Mouse (Mus musculus): ENCODE data around the gene Idh3g.
"Not testable (repeated sequence)": the region's sequence is repeated elsewhere in the genome, so short reads cannot be mapped to it uniquely, and the experiment has no call there.

The Idh3g gene

DNA sequence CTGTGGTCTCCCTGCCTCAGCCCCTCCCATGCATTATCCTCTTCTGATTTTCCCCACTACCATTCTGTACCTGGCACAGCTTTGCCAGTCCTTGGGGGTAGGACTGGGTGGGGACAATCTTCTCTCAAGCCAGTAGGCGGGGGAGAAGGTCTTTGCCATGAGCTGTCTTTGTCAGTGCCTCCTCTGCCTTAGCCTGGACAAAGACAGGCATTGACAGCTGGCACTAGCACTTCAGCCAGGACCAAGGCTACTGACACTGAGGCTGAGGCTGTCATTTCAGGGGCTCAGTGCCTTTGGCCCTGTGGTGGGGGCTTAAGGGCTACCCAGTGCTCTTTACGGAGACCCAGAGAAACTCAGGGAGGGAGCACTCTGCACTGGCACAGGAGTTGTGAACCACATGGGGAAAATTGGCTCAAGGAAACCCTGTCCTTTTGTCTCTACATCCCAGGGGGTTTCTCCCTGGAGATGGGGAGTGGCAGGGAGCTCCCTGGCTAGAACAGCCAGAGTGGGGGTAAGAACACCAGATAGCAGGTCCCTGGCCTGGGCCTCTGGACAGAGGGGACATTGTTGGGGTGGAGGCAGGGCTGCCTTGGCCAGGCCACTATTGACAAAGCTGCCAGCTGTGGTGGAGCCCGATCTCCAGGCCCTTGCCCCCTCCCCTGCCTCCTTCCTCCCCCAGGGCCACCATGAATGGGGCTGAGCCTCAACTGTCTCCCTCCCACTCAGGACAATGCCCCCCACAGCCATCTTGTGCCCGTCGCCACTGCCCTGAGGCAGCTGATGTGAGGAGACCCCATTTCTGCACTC, 30.2 kb downstream of the Idh3g start, which contains the start of gene Plxnb3:
Gene Plxnb3 (plus strand): TSS at position 757 of the 807 bp plus-strand sequence.
- no peak for DNase-seq (ENCODE audit: low spot score in 2 of 2)

- no peak for DNase-seq (ENCODE audit: low spot score in 2 of 2)
These were observed 37.7 kb downstream of the Idh3g start for GRCm38 (mm10) chrX:73748977-73749376.

GRCm38 (mm10) chrX:73744774-73745481, 41.8 kb downstream of the Idh3g start:
- no peak for DNase-seq (ENCODE audit: low spot score in 2 of 2)

DNA sequence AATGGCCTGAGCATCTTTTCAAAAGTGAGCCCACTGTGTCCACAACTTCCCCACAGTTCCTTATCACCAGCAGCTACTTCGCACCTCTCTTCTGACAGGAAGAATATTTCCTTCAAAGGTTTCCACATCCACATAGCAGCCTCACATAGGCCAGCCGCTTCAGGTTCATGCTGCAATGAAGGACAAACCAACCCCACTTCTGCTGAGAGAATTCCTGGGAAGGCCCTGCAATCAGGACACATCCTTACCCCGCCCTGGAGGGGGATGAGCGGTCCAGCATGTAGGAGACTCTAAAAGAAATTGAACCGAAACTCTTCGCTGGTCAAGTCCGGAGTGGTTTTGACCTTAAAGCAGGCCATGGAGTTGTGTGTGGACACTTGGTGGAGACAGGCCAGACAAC, 46.9 kb downstream of the Idh3g start:
- not testable (repeated sequence) for DNase-seq (ENCODE audit: low spot score in 2 of 2)

GRCm38 (mm10) chrX:73739151-73739550, 47.5 kb downstream of the Idh3g start:
- no peak for DNase-seq (ENCODE audit: low spot score in 2 of 2)

DNA sequence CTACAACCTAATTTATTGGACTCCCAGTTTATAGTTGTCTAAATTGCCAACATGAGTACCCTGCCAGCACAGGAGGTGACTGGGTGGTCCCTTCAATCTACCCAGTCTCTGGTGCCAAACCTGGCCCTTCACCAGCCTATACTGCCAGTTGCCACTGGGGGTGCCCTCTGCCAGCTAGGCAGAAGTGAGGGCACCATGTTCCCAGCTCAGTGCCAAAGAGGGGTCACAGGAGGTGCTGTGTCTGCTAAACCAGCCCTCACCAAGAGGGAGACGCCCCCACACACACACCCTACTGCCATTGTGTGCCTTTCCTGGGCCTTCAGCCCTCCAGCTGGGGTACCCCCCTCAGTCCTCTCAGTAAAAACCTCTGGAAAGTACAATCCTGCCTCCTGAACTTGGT, 48.5 kb downstream of the Idh3g start:
- no peak for DNase-seq (ENCODE audit: low spot score in 2 of 2)

DNA sequence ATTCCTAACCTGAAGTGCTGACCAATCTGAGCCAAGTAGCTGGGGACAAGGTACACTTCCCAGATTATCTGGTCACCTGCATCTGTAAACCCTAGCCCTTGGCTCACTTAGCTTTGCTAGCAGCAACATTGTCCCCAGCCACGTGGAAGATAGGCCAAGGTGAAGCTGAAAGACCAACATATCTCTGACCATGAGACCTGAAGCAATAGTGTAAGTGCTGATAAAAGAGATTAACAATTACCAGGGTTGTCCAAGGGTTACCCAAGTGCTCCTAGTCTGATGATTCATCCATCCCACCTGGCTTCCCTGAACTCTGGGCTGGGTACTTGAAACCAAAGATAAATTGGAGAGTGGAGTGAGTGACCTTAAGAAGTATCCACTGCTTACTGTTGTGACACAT, 55.8 kb downstream of the Idh3g start:
- no peak for DNase-seq (ENCODE audit: low spot score in 2 of 2)

Data from urinary bladder, adult 18-20 months (tissue).